Mouse (Mus musculus): ENCODE measurements around the gene 4931406P16Rik.
"Not testable (repeated sequence)": the region's sequence is repeated elsewhere in the genome, so short reads cannot be mapped to it uniquely, and the experiment has no call there.

4931406P16Rik gene

GRCm38 (mm10) chr7:34313443-34313875 is at the start of gene 4931406P16Rik:
Gene 4931406P16Rik, minus strand, starts transcription at chr7:34313551.
- DNase-seq: peak; percentile 91

GRCm38 (mm10) chr7:34355629-34356028 is 42.3 kb upstream of the 4931406P16Rik start:
- DNase-seq: no peak

DNA sequence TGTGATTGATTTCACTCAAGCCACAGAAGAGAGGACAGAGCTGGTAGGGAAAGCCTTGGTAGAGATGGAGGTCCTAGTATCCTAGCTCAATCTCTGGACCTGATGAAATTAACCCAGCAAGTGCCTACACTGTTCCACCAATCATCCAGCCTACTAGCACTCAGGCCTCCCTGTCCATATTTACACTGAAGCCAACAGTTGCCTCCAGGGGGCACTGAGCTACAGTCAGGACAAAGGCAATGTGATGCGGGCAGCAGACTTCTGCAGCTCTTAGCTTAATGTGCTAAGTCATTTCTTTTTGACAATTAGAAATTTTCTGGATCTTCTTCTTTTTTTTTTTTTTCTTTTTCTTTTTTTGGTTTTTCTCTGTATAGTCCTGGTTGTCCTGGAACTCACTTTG is 38.6 kb upstream of the 4931406P16Rik start:
- DNase-seq: peak; percentile 47

- DNase-seq: no peak
Measured at GRCm38 (mm10) chr7:34350166-34350565, 36.8 kb upstream of the 4931406P16Rik start.

DNA sequence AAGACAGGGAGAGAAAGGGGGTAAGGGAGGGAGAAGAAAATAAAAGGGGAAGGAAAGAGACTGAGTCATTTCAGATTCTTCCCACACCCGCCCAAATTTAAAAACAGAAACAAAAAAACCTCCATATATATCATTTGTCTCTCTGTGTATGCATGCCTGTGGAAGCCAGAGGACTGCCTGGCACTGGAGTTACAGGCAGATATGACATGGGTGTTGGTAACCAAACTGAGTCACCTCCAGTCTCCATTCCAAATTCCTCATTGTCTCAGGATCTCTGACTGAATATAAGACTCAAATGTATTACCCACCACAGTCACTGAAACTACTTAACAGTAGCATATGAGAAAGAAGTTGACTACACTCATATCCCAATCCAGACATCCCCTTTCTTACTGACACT is 34.7 kb upstream of the 4931406P16Rik start:
- DNase-seq: no peak

DNA sequence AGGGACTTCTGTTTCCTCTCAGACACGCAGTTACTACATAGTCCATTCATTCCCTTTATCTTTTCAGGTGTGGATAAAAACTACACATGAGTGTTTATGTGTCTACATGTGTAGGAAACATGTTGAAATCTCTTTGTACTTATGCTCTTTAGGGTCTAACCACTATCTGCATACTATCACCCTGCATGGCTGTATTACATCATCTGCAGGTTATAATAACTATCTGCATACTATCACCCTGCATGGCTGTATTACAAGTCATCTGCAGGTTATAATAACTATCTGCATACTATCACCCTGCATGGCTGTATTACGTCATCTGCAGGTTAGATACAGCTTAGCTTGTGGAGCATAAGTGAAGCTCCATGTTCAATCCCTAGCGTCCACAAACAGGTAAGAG is 33.7 kb upstream of the 4931406P16Rik start:
- DNase-seq: no peak

DNA sequence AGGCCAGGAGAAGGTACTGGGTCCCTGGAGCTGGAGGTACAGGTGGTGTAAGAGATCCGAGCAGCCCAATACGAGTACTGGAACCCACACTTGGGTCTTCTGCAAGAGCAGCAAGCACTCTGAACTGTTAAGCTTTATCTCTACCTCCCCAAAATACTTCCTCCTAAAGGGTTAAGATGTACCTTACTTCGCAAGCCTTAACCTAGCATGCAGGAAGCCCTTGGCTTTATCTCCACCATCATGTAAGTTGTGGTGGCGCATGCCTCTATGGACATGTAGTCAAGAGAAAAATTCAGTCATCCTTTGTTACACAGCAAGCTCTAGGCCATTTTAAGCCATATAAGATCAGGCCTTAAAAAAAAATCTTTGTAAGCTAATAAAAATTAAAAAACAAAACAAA is 33.2 kb upstream of the 4931406P16Rik start:
- no peak for DNase-seq

DNA sequence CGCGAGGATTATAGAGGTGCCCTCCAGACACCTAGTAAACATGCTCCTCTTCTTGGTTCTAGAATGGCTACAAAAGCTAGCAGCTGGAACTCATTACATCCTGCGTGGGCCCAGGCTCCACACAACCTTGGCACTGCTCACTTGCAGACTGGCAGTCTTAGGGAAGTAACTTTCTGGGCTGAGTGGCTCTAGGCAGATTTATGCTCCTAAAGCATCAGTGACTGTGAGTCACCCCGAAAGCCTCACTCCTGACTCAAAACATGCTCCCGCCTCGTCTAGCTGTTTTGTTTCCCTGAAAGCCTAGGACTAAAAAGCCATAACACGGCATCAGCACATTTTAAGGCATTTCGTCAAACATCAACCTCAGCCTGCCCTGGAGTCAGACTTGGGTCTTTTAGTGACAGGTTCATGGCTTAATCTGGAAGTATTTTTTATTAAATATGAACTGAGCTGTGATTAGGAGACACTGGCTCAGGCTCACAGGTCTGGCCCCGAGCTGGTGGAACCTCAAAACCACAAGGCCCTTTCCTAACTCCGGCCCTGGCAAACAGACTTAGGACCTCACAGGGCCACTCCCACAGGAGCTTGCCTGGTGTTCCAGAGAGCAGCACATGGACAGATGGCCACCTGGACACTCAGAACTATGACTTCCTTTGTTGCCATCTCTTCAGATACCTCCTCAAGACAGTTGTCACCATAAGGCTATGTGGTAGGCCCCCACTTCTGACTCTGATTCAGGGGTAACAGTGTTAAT is 28.9 kb upstream of the 4931406P16Rik start:
- no peak for DNase-seq

DNA sequence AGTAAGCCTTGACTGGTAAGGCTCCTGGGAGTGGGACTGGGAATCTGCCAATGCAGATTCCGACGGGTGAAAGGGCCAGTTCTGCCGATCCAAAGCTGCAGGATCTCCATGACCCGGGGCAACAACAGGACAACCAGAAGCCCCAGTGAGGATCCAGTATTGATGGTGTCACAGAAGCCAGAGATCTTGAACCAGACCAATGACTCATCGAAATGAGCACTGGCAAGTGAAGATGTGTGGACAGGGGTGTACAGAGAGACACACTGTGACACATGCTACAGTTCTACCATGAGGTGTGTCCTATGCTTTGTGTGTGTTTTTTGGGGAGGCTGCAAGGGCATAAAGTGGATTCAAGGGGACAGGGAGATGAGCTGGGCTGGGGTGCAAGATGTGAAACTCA is 27.5 kb upstream of the 4931406P16Rik start:
- DNase-seq: no peak

DNA sequence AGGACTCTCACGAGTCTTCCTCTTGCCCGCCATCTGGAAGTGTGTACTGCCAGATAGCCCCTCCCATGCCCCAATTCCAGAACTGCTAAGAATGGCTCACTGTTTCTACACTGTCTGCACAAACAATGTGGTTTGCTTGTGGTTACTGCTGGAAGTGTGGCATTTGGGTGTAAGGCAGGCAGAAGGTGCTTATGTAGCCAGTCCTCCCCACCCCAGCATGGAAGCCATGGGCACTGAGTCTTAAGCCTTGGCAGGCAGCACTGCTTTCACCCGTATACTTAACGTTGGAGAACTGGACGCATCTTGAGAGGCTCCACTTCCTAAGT is 25.8 kb upstream of the 4931406P16Rik start:
- DNase-seq: no peak

- DNase-seq: no peak
Measured at GRCm38 (mm10) chr7:34338445-34339163, 25.3 kb upstream of the 4931406P16Rik start.

DNA sequence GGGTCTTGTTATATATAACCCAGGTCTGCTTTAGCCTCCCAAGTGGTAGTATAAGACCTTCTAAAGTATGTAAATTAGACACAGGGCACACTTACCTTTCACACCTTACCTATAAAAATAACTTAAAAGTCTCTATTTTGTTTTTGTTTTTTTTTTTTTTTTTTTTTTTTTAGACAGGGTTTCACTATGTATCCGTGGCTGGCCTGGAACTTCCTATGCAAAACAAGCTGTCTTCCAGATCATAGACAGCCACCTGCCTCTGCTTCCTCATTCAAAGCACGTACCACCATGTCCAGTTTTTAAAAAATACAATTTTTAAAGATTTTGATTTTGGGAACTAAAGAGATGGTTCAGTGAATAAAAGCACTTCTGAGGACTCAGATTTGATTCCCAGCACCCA is 23.9 kb upstream of the 4931406P16Rik start:
- DNase-seq: no peak

GRCm38 (mm10) chr7:34336545-34336944 is 23.2 kb upstream of the 4931406P16Rik start:
- not testable (repeated sequence) for DNase-seq

GRCm38 (mm10) chr7:34327493-34327892 is 14.1 kb upstream of the 4931406P16Rik start:
- DNase-seq: no peak

GRCm38 (mm10) chr7:34324857-34325256 is 11.5 kb upstream of the 4931406P16Rik start:
- DNase-seq: no peak

GRCm38 (mm10) chr7:34324005-34324404 is 10.7 kb upstream of the 4931406P16Rik start:
- peak; percentile 15 for DNase-seq

GRCm38 (mm10) chr7:34323351-34323750 is 10.0 kb upstream of the 4931406P16Rik start:
- DNase-seq: no peak

DNA sequence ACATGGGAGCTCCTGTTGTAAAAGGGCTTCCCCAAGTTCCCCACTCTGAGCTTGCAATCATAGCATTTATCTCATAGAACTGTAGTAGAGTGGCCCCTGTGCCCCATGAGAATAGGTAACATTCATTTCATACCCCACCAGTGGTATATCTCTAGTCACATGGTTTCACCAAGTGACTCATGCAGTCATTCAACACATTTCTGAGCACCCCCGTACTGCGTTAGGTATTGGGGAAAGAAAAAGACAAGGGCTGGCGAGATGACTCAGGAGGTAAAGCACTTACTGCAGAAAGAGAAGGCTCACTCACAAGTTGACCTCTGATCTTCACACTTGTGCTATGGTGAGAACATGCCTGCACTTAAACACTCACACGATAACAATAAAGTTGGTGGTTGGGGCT is 8.6 kb upstream of the 4931406P16Rik start:
- no peak for DNase-seq

- DNase-seq: no peak
Measured at GRCm38 (mm10) chr7:34321119-34321518, 7.8 kb upstream of the 4931406P16Rik start.

GRCm38 (mm10) chr7:34319957-34320356 is 6.6 kb upstream of the 4931406P16Rik start:
- DNase-seq: no peak

- DNase-seq: no peak
Measured at GRCm38 (mm10) chr7:34319123-34319522, 5.8 kb upstream of the 4931406P16Rik start.

GRCm38 (mm10) chr7:34317901-34318476 is 4.6 kb upstream of the 4931406P16Rik start:
- DNase-seq: no peak

DNA sequence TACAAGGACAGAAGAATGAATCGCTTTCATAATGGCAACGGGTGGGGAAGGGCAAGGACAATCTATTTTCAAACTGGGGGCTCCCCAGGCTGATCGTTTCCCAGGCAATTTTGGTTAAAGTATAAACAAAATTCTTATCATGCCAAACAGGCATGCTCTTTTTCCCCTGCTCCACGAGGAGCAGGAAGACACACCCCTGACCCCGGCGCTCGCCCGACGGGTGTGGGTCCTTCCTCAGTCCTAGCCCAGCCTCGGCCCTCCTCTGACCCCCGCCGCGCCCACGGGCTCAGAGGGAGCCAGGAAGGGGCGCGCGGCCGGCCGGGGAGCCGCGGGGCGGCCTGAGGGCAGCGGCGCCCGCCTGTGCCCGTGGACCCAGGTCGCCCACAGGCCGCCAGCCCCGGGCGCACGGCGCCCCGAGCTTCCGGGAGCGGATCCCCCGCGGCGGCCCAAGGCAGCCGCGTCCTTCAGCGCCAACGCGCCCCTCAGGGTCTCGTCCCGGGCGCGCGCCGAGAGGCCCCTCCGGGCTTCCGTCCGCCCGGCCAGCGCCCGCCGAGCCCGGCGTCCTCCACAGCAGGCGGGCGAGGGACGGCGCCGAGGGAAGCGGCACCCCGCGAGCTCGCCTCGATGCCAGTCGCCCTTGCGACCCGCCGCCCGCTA is 437 bp downstream of the 4931406P16Rik start:
- no peak for DNase-seq
